Mouse (Mus musculus) brain, embryonic 14.5 days (tissue): ENCODE measurements at regions not wholly inside any gene's neighbourhood (a gene's known extent, or its start where the extent isn't known, plus 50 kb on each side); places are given as distances from the start of the nearest gene placed in this dataset.

Experiments
- CTCF ChIP-seq: fragments of 200-500 bp; IDR thresholded peaks from 2 replicates; pipeline ENCODE4 v1.5.1; 2012; ENCODE audit warnings: inconsistent platforms, mild to moderate bottlenecking, moderate library complexity, borderline replicate concordance; ENCODE audit not compliant: insufficient read depth, insufficient read length; ENCODE audit errors: extremely low read depth
- POLR2A ChIP-seq: fragments of 200-500 bp; IDR thresholded peaks from 2 replicates; pipeline ENCODE4 v1.6.1; 2012; ENCODE audit warnings: mild to moderate bottlenecking, inconsistent platforms, borderline replicate concordance; ENCODE audit not compliant: poor library complexity, insufficient read depth, insufficient read length, severe bottlenecking; ENCODE audit errors: extremely low read depth

DNA sequence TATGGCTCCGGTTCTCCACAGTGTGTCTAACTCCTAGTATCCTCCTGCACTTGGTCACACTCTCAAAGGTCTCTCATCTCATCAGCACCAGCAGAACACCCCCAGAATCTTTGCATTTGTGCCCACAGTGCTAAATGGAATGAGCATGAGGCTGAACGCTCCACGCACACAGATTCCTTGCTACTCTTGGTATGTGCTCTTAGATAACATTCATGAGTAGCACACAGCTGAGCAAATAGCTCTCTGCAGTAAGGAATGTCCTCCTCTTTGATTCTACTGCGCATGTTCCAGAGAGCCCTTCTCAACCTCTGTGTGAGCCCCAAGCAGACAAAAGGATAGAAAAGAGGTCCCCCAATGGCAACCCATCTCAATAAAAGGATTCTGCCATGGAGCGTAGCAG, 326.1 kb upstream of the Zfp637 start:
- no peak for TF ChIP-seq POLR2A
- no peak for TF ChIP-seq CTCF
